Mouse (Mus musculus) cerebellum, postnatal 14 days (tissue): Measurements from ENCODE around the gene Dlg5.
A peak's percentile ranks its signal among the peaks of the same experiment; 100 is the strongest.

Source experiments
- DNase-seq, 2 experiments: peaks; one replicate each; pipeline ENCODE4 v3.0.0; 2021; ENCODE audit warnings: mixed read lengths in 2 of 2

The Dlg5 gene

DNA sequence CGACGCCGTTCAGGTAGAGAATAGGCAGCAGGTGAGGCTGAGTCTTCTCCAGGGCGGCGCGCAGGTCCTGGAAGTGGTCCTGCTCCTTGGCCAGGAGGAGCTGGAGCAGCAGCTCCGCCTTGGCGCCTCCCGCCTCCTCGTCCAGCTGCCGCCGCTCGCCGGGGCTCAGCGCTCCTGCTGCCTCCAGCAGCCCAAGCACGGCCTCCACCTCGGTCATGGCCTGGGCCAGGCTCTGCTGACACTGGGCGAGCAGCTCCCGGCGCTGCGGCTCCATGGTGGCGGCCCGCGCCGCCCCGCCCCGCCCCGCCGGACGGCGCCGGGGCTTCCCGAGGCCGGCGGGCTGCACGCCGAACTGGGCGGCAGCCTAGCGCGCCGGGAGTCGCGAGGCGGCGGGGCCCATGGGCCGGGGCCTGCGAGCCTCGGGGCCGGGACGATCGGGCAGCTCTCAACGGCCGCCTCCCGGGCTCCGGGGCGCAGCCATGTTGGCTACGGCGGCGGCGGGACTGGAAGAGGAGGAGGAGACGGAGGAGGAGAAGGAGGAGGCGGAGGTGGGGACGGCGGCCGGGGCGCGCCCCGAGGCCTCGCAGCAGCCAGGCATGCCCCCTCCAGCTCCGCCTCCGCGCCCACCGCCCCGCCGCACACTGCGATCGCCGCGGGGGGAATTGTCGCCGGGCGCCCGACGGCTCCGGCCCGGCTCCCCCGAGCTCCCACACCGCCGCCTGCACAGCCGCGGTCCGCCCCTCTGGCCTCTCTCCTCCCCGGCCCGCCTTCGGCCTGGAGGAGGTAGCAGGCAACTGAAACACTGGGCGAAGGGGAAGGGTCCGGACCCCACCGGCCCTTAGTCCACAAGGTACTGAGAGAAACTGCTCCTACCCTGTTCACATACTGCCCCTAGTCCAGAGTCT lies at the start of gene Dlg5:
Gene Dlg5 (minus strand): TSS at position 744 of the 905 bp plus-strand sequence.
- DNase-seq: peak; percentile 74

DNA sequence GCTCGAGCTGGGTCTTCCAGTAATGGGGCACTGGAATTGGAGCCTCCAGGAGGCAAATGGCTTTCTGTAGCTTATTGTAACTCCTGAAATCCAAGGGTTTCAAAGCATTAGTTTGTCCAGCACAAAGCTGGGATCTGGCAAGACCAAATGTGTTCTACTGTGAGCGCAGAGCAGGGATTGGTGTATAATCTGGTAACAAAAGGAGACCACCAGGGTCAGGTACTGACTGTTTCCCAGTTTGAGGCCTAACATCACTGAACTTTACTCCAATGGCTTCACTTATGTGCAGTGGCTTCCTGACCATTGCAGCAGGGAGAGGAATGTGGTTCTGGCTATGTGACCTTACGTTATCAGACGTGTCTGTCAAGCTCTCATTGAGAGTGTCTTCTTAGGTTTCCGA lies 47.9 kb upstream of the Dlg5 start:
- no peak for DNase-seq

DNA sequence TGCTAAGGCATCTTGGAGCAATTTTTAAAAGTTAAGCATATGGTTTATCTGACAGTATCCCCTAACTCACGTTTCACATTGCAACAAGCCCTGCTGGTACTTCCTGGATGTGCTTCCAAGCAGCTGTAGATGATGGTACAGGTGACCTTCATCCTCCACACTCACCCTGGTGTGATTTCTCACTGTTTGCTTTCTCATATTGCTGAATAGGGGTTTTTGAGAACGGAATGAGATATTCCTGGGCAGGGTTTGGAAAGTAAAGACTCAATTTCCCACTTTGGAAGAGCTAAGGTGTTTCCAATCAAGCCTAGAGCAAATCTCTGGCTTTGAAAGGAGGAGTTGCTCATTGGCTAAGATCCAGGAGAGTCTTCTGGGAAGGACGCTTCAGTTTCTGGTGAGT lies 47.2 kb upstream of the Dlg5 start, which contains the start of gene E330034G19Rik:
Gene E330034G19Rik (plus strand): TSS at position 301 of the 400 bp plus-strand sequence.
- no peak for DNase-seq

DNA sequence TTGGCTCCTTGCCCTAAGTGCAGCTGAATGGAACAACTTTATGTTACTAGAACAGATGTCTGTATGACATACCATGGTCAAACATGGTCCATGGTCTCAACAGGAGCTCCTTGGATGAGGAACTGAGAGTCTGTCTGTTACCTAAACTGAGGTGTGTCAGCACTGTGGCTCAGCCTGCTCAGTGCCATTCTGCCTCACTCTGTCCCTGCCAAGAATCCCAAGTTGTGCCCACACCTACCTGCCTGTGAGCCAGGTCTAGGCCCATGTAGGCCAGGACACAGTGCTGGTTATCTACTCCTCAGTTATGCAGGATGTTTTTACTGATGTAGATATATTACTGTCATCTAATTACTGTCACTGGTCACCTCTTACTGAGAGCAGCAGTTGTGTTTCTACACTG lies 45.0 kb upstream of the Dlg5 start:
- DNase-seq: no peak

DNA sequence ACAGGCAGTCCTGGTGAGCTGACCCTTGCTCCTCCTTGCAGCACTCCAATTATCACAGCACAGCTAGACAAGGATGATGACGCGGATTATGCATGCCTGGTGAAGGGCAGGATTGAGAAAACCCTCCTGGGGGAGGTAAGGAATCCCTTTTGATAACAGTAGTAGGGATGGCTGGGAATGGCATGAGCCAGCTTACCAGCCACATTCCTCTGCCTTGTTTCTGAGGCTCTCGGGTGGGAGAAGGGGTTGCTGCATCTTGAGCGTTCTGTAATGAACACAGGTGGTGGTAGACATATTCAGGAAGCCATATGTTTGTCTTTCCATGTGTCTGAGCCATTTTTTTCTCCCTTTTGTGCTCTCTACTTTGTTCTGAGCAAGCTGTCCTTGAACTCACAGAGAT lies 40.4 kb upstream of the Dlg5 start:
- no peak for DNase-seq

DNA sequence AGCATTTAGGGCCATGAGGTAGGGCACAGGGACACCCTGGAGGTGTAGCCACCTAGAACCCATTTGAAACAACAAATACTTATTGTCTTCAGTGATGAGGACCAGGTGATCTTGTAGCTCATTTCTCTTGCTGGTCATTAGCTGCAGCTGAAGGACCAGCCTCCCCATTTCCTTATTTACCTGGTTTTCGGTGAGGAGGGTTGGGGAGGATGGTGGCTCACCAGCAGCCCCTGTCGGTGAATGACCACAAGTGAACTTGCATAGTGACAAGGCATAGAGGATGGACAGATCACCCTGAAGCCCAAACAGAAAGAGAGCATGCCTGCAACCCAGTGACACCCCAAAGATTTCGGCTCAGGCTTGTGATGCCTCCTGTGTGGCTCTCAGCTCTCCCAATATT lies 36.6 kb upstream of the Dlg5 start:
- DNase-seq: no peak

DNA sequence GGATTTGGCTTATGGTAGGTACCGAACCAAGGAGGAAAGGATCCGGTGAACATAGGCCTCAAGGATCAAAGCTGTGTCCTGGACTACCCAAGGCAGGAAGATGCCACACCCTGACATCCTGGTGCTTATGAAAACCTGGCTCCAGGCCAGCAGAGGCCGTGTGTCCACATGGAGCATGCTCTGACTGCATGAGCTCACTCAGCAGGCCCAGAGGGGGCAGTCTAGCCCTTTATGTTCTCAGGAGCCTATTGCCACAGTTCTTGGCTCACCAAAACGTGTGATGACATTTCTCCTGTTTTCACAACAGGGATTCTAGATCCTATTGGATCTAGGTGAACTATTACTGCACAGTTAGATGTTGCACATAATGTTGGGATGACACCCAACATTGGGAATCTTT lies 35.6 kb upstream of the Dlg5 start:
- no peak for DNase-seq

DNA sequence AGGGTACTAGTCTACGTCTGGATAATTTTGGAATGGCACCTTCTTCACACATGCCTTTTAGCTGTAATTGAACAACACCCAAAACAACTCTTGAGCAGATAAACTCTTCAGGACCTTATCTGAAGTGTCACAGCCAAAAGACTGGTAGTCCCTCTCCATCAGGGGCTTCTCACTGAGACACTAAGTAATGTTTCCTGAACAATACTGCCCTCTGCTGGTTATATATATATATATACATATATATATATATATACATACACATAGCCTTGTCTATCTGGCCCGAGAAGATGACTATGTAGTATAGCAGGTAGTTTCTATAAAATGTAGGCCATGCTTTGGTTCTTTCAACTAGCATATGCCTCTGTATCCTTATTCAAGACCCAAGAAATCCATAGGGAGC lies 29.8 kb upstream of the Dlg5 start:
- DNase-seq: no peak

DNA sequence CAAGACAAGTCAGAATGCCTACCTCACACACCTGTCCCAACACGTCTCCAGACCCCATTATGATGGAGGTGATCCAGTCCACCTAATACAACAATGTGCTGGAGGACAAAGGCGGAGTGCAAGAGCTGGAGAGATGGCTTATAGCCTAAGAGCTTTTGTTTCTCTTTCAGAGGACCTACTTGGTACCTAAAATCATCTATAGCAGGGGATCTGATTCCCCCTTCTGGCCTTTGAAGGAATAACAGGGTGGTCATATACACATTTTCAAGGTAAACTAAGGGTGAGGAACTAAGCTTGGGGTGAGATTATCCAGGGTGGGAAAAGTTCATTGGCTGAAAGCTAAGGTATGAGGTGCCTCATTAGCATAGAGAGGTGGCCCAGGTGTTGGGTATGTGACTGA lies 27.9 kb upstream of the Dlg5 start:
- DNase-seq: peak; percentile 41

DNA sequence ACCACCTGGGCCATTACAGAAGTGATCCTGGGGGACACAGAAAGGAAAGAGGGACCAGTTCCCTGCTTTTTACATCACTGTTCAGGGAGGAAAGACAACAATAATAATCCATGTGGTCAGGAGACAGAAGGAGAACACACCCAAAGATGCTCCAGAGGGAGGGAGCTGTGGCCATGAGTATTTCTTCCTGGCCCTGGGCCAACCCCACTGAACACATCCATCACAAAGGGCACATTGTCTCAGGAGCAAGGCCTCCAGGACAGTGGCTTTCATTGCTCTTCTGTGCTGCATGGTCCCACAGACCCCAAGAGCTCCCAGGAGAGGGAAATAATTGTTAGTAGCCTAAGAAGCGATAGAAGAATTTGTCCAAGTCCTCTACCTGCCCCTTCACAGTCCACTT lies 23.9 kb upstream of the Dlg5 start:
- DNase-seq: peak in 1 of 2 experiments; percentile 26

DNA sequence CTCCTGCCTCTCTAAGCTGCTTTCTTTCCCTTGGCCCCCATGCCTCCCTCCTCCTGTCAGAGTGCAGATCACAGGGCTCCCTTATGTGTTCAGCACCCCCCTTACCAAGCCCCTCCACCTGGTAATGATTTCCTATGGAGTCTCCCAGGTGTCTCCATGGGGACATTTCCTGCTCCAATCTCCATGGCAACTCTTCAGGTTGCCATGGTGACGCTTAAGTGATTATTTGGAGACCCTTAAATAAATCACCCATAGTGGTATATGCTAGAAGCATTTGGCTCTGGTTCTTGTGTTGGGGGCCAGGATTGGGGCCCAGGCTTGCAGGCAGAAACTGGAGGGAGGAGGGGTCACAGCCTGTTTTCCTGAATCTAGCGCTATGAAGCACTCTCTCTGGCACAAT lies 17.2 kb upstream of the Dlg5 start:
- no peak for DNase-seq

DNA sequence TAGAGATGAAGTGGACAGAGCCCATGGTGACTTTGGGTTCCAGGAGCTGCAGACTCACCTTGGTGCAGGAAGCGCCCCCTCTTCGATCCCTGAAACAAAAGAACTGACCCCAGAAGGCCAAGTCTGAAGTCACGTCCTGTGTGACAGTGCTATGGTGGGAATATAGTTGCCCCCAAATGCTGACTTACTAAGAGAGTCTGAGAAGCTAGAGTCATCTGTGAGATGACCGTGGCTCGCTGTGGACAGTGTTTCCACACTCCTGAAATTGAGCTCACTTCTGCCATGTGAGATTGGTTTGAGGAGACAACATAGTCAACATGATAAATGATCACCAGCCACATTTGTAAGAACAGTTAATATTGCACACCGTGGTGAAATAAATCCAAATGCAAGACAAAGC lies 16.7 kb upstream of the Dlg5 start:
- no peak for DNase-seq

DNA sequence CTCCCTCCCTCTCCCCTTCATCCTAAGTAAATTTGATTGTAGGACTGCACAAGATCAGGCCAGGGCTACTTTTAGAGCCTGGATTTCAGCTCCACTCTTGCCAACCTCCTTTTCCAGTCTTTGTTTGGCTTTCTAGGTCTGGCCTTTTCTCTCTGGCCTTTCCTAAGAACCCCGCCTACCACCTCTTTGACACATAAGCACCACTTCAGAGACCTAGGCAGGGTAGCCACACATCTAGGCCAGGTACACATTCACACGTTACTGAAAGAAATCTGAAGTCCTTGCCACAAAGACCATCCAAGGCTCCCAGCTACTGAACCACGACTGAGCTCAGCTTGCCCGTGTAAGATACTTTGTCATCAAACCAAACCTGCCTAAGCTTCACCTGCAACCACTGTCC lies 14.7 kb upstream of the Dlg5 start:
- no peak for DNase-seq

DNA sequence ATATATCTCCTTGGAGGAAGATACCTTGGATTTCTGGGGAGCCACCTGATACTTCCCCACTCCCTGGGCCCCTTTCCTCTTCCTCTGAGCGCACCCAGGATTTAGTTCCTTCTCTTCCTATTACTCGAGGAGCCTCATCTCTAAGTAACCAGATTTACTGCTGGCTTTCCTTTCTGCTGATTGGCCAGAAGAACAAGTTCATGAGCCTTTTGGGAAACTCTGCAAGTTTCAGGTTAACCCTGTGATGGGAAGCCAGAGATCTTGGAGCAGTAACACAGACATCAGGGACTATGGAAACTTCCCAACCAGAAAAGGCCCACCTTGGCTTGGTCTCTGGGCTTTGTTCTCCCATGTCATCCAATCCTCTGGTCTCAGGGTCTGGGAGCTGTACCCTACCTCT lies 10.2 kb upstream of the Dlg5 start:
- no peak for DNase-seq

DNA sequence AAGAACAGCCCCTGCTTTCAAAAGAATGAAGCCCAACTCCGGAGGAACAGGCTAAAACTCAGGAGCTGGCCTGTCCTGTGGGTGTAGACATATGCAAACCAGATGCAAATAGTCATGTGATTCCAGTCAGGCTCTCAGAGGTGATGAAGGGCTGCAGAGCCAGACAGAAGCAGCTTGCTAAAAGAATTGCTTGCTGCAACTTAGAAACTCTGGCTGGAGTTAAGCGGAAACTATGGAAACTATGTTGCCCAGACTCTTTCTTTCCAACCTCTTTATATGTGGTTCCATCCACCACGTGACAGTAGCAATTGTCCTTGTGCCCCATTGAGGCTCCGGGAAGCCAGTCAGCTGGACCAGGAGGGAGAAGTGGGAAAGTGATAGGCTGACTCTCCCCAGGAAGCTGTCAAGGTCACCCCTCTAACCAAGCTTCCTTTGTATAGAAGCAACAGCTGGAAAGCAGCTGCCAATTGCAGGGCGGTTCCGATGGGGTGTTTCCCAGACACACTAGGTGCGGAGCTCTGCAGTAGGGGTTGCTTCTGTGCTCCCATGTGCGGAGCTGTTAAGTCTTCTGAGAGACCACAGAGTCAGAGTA lies 8.0 kb upstream of the Dlg5 start:
- no peak for DNase-seq

DNA sequence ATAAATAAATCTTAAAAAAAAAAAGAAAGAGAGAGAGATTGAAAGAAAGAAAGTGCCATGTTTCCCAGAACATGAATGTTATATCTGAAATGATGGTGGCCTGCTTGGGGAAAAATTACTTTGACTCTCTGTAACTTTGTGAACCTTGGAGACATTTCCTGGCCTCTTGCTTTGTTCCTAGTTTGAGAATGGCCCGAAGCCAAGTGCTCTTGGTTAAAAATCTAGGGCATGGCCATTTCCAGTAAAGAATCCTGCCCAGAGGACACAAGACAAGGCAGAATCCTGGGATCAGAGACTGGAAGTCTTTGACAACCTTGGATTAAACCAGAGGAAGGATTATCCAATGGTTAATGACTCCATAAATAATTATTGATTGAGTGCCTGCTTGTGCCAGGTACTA lies 5.6 kb upstream of the Dlg5 start:
- no peak for DNase-seq

DNA sequence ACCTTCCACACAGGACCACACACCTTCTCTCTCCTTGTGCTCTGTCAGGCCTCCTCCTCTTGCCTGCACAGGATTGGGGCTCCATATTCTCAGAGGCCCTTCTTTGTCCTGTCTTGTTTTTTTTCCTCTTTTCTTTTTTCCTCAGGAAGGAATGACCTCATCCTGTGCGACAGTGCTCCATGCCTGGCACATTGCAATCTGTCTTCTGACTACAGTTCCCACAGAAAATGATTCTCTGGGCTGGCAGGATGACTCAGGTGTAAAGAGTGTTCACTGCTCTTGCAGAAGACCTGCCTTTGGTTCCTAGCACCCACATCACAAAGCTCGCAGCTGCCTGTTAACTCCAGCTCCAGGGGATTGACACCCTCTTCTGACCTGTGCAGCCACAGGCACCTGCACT lies 4.2 kb upstream of the Dlg5 start:
- no peak for DNase-seq

DNA sequence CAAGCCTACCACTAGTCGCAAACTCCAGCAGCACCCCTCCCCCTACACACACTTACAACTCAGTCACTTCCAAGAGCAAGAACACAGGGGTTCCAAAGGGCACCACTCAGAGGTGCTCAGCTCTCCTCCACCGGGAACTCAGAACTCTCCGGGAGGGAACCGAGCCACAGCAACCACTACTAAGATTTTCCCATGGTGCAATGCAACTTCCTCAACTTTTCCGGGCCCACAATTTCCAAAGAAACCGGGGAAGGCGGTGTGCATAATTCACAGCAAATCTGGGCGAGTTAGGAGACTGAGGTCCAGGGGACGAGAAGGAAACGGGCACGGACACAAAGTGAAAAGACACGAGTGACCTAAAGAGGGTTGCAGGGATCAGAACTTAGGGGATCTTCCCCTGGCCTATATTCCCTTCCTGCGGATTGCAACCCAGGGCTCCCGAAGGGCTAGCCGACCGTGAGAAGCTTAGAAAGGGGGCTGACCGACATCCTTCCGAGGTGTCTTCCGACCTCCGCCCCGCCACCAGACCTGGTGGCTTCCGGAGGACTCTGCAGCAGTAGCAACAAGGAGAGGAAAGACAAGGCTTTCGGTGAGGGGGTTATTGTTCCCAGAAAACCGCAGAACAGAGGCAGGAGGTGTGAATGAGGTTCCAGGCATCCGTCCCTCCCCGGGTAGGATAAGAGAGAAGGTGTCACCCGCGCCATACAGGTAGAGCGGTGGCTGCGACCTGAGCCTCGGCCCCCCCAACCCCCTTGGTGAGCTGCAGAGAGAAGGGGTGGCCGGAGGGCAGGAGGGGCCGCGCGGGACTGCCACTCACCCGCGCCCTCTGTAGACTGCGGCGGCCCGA lies 1.2 kb downstream of the Dlg5 start:
- DNase-seq: peak in 1 of 2 experiments; percentile 22

DNA sequence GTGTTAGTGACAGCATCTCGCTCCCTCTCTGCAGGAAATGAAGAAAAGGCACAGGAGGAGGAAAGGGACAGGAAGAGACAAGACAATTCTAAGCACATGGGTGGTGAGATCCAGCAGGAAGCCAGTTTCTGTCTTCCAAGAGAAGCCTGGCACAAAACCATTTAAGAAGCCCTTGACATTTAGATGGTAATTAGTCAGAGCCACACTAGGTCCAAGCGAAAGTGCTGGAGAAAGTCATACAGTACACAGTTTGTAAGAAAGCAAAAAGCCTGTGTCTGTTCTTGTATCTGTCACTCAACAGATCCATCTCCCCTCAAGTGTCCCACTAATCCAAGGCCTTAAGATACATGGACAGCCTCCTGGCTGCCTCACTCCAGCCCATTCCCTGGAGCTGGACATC lies 3.7 kb downstream of the Dlg5 start:
- no peak for DNase-seq

DNA sequence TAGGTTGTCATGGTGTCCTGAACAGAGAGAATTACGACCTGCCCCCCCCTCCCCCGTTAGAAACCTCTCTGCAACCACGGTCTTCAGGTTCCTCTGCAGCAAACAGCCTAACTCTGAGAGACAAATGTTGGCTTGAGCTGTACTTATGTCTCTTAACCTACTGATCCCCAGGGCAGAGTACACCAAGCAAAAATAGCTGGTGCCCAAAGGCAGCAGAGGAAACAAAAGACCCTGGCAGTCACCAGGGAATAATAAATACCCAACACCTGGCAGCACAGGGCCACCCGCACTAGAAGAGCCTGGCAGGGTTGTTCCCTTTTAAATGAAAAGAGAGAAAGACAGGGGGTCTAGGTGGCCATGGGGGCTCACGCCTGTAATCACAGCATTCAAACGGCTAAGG lies 4.9 kb downstream of the Dlg5 start:
- no peak for DNase-seq

DNA sequence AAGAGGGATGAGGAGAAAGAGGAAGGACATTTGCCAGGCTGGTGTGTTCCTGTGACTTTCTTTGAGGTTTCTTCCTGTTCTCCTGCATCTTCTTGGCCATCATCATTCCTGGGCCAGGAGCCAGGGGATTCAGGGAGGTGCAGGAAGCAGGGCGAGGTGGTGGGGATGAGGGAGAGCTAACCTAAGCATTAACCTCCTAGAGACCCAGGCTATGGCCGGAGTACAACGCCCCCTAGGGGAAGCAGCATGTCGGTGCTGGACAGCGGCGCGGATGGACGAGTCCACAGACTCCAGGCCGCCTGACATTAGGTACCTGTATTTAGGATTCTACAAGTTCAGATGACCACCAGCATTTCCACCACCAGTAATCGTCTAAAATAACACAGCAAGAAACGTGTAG lies 6.1 kb downstream of the Dlg5 start:
- DNase-seq: peak; percentile 23 to 40

DNA sequence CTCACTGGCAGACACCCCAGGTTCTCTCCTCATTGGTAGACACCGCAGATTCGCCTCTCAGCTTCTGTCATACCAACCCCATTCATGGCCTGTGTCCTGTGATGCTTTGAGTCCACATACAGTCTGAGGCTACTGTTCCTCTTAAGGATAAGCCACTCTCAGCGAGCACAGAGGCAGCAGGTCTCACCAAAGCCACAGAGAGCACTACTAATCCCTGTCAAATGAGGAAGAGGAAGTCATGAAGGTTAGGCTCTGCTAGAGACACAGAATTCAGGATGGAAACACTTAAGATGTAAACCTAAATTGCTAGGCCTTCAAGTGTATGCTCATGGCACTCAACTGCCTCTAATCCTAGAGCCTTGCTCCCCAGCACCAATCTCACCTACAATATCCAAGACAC lies 9.8 kb downstream of the Dlg5 start:
- DNase-seq: no peak

DNA sequence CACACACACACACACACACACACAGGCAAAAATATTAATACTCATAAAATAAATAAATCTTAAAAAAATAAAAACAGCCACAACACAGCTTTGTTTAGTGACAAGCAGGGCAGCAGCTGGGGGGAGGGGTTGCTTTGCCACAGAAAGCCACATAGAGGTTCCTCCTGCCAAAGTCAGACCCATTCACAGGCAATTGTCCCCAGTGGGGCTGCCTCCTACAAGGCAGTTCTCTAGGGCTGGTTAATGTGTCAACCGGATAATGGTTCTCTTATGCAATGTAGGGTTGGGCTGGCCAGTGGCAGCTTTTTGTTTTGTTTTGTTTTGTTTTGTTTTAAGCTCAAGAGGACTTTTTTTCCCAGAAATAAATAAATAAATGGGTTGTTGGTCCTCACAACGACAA lies 11.3 kb downstream of the Dlg5 start:
- DNase-seq: no peak
